Mouse (Mus musculus) stomach, postnatal 0 days (tissue): Measurements from ENCODE around the gene Sprr1b. TPM values are rescaled to one million over a fixed set of nuclear protein-coding genes. Genes with fewer than 3 reads are reported as not detected.

Source experiments
- ATAC-seq: fragments of 200-750 bp; cut with Nextera tagmentation; 2 replicates; pipeline ENCODE4 v1.8.0; 2017; ENCODE audit not compliant: low FRiP score, low TSS enrichment
- DNase-seq: peaks from one replicate; pipeline ENCODE4 v3.0.0-alpha.2; 2016; ENCODE audit warnings: low spot score
- H3K27ac ChIP-seq: fragments of 300-500 bp; sonication (generic); replicated peaks from 2 replicates; pipeline ENCODE4 v1.5.1; 2014; ENCODE audit warnings: mild to moderate bottlenecking, control low read depth
- H3K27me3 ChIP-seq: fragments of 300-500 bp; sonication (generic); 2 replicates; pipeline ENCODE4 v1.6.1; 2014; ENCODE audit warnings: low read length; ENCODE audit not compliant: control insufficient read depth, insufficient read depth
- H3K36me3 ChIP-seq: fragments of 300-500 bp; sonication (generic); 2 replicates; pipeline ENCODE4 v1.6.1; 2014; ENCODE audit warnings: low read length, mixed read lengths; ENCODE audit not compliant: control insufficient read depth, insufficient read depth
- H3K4me1 ChIP-seq: fragments of 300-500 bp; sonication (generic); replicated peaks from 2 replicates; pipeline ENCODE4 v1.6.1; 2014; ENCODE audit warnings: antibody characterized with exemption; ENCODE audit not compliant: control insufficient read depth, insufficient read depth
- H3K4me2 ChIP-seq: fragments of 300-500 bp; sonication (generic); replicated peaks from 2 replicates; pipeline ENCODE4 v1.6.1; 2014; ENCODE audit warnings: low read depth, mild to moderate bottlenecking, control low read depth, moderate library complexity
- H3K4me3 ChIP-seq: fragments of 300-500 bp; sonication (generic); 2 replicates; pipeline ENCODE4 v1.5.1; 2014; ENCODE audit warnings: low read depth, low read length, control low read depth
- H3K9ac ChIP-seq: fragments of 300-500 bp; sonication (generic); 2 replicates; pipeline ENCODE4 v1.6.1; 2014; ENCODE audit warnings: mild to moderate bottlenecking, low read length, control low read depth, mixed read lengths
- H3K9me3 ChIP-seq: fragments of 300-500 bp; sonication (generic); 2 replicates; pipeline ENCODE4 v1.6.1; 2016; ENCODE audit warnings: low read length; ENCODE audit not compliant: control insufficient read depth
- CTCF ChIP-seq: IDR thresholded peaks from 2 replicates; pipeline ENCODE4 v1.5.1; 2016; ENCODE audit warnings: antibody characterized with exemption, low read depth, mild to moderate bottlenecking, moderate library complexity
- EP300 ChIP-seq: optimal IDR thresholded peaks from 2 replicates; pipeline ENCODE3; 2016; ENCODE audit warnings: antibody characterized with exemption
- WGBS: fragments of 180-500 bp; shearing (Covaris S2); extraction: QIAGEN DNeasy Blood & Tissue Kit; methylation state at CpG from one replicate; pipeline ENCODE4 v1.1.7; 2014; 5-methylcytosine and 5-hydroxymethylcytosine counted together
- polyA plus RNA-seq: library from polyadenylated mRNA; unstranded; fragments of >200 nt; fragmentation: Nextera tagmentation; extraction: Ambion mirVana; gene quantifications from 2 replicates; pipeline ENCODE4 v1.2.1, GENCODE M21; 2015

Gene Sprr1b
- polyA plus RNA-seq, 1 experiment from 2014 or later: 19.3 TPM

DNA sequence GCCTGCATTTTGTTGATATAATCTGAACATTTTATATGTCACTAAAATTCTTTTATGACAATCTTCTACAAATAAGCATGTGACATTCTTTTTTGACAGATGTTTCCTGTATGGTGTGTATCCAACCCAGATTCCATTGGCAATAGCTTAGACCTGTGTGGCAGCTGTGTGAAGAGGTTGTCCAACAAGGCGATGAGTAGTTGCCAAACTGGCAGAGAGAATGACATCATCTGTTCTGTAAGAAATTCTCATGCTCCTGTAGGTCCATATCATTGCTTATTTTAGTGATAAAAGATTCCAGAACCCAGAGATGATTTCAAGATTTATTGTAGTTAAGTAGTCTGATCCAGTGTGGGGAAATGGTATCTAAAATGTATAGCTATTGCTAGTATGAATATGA is 28.0 kb upstream of the Sprr1b start:
- TF ChIP-seq CTCF: no peak
- TF ChIP-seq EP300: no peak
- H3K4me3 ChIP-seq: no peak overlapping the region
- H3K4me2 ChIP-seq: no peak overlapping the region
- H3K4me1 ChIP-seq: no peaks in the 10 kb centered on the region
- no peaks in the 10 kb centered on the region for H3K9me3 ChIP-seq
- H3K27ac ChIP-seq: no peak overlapping the region
- no peak overlapping the region for H3K9ac ChIP-seq
- DNase-seq: no peak
- H3K36me3 ChIP-seq: no peaks in the 10 kb centered on the region
- no peaks in the 10 kb centered on the region for H3K27me3 ChIP-seq
- ATAC-seq: no peak
- WGBS: 49% methylated on average over 1 of the region's 1 CpGs

DNA sequence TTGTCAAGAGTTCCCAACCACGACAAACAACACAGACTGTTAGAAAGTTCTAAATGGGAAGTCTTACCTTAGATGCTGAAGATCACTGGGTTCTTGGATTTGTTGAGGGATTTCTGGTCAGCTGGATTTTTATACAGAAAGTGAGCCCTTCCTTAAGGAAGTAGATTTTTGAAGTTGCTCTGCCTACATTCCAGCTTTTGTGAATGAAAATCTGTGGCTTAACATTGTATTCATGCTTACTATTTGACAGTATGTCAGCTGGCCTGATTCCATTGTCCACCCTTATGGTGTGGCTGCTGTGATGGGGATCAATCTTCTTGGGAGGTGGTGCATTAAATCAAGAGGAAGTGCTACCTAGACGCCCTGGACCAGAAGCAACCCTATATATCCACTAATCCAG is 20.0 kb upstream of the Sprr1b start, which contains the start of gene Sprr3:
Gene Sprr3 (minus strand): TSS at position 101 of the 400 bp plus-strand sequence.
- no peak within 1 kb of the TSS for H3K9ac ChIP-seq
- no peaks in the 10 kb centered on the region for H3K36me3 ChIP-seq
- 51% methylated on average over 2 of the region's 2 CpGs for WGBS
- no peak within 1 kb of the TSS for H3K4me3 ChIP-seq
- TF ChIP-seq EP300 (no peak), CTCF (no peak)
- no peak within 1 kb of the TSS for H3K27ac ChIP-seq
- no peak within 1 kb of the TSS for H3K4me2 ChIP-seq
- no peaks in the 10 kb centered on the region for H3K27me3 ChIP-seq
- no peaks in the 10 kb centered on the region for H3K9me3 ChIP-seq
- H3K4me1 ChIP-seq: no peaks in the 10 kb centered on the region
- ATAC-seq: no peak
- no peak for DNase-seq

DNA sequence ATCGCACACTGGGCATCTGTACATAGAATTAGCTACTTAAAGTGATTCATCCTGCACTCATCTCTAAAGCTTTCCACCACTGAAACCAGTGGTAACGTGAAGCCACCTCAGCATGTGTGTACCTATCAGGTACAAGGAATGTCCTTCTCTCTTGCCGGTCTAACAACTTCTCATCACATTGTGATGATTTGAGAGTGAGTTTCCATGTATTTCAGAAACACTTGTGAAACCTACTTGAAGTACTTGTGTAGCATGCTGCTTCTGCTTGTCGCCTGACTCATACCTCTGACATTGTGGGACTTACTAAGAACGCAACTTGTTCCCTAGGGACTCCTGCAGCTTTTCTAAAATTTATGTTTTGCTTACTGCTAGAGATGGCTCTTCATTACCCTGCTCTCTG is 16.6 kb upstream of the Sprr1b start:
- 78% methylated on average over 5 of the region's 5 CpGs for WGBS
- TF ChIP-seq CTCF (no peak), EP300 (no peak)
- Histone ChIP-seq H3K27ac (no peak overlapping the region), H3K9ac (no peak overlapping the region), H3K27me3 (no peaks in the 10 kb centered on the region), H3K9me3 (no peaks in the 10 kb centered on the region), H3K4me1 (no peaks in the 10 kb centered on the region), H3K4me2 (no peak overlapping the region), H3K4me3 (no peak overlapping the region), H3K36me3 (no peaks in the 10 kb centered on the region)
- DNase-seq (no peak), ATAC-seq (no peak)

DNA sequence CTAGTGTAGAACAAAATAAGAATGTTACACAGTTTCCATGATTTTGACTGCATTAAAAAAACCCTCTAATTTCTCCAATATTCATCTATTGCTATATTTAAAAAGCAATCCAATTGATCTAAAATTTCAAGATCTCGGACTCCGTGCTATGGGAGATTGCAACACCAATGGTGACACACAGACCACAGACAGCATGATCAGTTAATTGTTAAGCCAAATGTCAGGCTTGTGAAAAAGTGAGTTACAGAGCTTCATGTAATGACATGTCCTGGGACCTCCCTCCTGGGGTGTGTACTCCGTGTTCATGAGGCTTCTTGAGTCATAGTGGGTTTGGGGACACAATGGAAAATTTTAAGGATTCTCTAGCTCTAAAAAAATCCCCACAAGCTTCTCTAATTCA is 1.6 kb upstream of the Sprr1b start:
- no peak overlapping the region for H3K4me2 ChIP-seq
- no peak overlapping the region for H3K27ac ChIP-seq
- ATAC-seq (no peak), DNase-seq (no peak)
- H3K4me1 ChIP-seq: no peaks in the 10 kb centered on the region
- WGBS: 75% methylated on average over 3 of the region's 3 CpGs
- no peak overlapping the region for H3K4me3 ChIP-seq
- no peaks in the 10 kb centered on the region for H3K36me3 ChIP-seq
- H3K9me3 ChIP-seq: no peaks in the 10 kb centered on the region
- TF ChIP-seq CTCF (no peak), EP300 (no peak)
- no peak overlapping the region for H3K9ac ChIP-seq
- no peaks in the 10 kb centered on the region for H3K27me3 ChIP-seq

DNA sequence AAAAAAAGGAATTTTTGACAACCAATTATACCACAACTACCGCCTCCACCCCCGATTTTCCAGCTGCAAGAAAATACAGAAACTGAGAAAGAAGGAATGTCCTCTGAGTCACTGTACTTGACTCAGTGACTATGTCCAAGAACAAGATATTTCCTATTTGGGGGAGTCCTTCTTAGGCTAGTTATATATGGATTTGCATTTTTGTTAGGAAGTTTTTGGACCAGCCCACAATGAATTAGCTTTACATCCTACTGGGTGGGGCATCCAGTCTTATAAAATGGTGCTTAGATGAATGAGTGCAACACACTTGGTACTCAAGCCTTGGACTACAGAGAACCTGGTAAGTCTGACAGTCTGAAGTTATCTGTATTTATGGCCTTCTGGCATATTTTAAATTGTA is 6.3 kb downstream of the Sprr1b start, which contains the start of gene Sprr2k:
Gene Sprr2k (plus strand): TSS at position 301 of the 400 bp plus-strand sequence.
- H3K9ac ChIP-seq: no peak within 1 kb of the TSS
- H3K4me3 ChIP-seq: no peak within 1 kb of the TSS
- H3K9me3 ChIP-seq: no peaks in the 10 kb centered on the region
- no peak within 1 kb of the TSS for H3K27ac ChIP-seq
- H3K36me3 ChIP-seq: no peaks in the 10 kb centered on the region
- H3K4me1 ChIP-seq: no peaks in the 10 kb centered on the region
- no peak for DNase-seq
- WGBS: 83% methylated on average over 2 of the region's 2 CpGs
- ATAC-seq: no peak
- H3K4me2 ChIP-seq: no peak within 1 kb of the TSS
- no peak for TF ChIP-seq EP300
- no peak for TF ChIP-seq CTCF
- H3K27me3 ChIP-seq: no peaks in the 10 kb centered on the region

DNA sequence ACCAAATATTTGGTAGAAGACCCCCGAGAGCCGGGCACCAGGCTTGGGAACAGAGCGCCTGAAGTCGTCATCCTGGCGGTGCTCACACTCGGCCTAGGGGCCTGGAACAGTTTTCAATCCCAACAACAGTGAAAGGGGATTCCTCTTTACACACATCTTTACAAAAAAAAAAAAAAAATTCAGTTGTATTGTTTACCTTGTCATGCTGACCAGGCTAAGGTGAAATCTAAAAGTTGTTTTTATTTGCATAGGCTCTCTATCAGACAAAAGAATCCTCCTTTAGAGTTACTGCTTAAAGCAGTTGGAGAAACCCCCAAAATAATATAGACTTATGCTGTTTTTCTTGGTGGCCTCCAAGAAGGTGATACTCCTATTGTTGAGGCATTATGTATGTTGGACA is 9.3 kb downstream of the Sprr1b start, which contains the start of gene Gm9774:
Gene Gm9774 (minus strand): TSS at position 101 of the 400 bp plus-strand sequence.
- no peaks in the 10 kb centered on the region for H3K9me3 ChIP-seq
- H3K9ac ChIP-seq: no peak within 1 kb of the TSS
- no peaks in the 10 kb centered on the region for H3K27me3 ChIP-seq
- H3K4me3 ChIP-seq: no peak within 1 kb of the TSS
- TF ChIP-seq EP300 (no peak), CTCF (no peak)
- H3K36me3 ChIP-seq: no peaks in the 10 kb centered on the region
- no peak for DNase-seq
- WGBS: 94% methylated on average over 6 of the region's 6 CpGs
- H3K4me2 ChIP-seq: no peak within 1 kb of the TSS
- no peak for ATAC-seq
- no peaks in the 10 kb centered on the region for H3K4me1 ChIP-seq
- H3K27ac ChIP-seq: no peak within 1 kb of the TSS
